Comparison of ENCODE assay signal across 19 mouse cellular contexts in the genomic region with DNA sequence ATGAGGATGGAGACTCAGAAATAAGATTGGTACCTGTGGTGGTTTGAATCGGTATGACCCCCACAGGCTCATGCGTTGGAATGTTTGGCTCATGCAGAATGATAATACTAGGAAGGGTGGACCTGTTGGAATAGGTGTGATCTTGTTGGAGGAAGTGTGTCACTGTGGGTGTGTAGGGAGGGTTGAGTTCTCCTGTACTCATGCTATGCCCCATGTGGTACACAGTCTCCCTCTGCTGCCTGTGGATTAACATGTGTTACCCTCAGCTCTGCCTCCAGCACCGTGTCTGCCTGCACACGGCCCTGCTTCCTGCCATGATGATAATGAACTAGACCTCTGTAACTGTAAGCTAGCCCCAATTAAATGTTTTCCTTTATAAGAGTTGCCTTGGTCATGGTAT. TPM values are rescaled to one million over a fixed set of nuclear protein-coding genes. Genes with fewer than 3 reads are reported as not detected.
DNase-seq lines count a peak whose midpoint lies in the region; ATAC-seq and TF ChIP-seq lines count a peak whose summit lies in the region.
"Had no signal": no experiment of that assay in that cellular context is flagged by ENCODE, and none has a peak within 500 bp of the region (broad histone marks: within the 10 kb centered on the region; RNA-seq: fewer than 3 reads in every experiment).

No protein-coding gene starts in this region.

- dilution Hi-C loops in CH12.LX (cut with MboI; ENCODE audit: extremely low pct_ligation_motif_present, extremely low pct_unique_long_range_greater_than_20kb, low sequenced_read_pairs) = no loop called here

- no peak overlapping the region for H3K4me2 ChIP-seq in liver, postnatal 0 days (ENCODE audit: low read depth, low read length)
- no peak overlapping the region for H3K4me2 ChIP-seq in liver, embryonic 12.5 days
- H3K4me2 ChIP-seq in CH12.LX (ENCODE audit: insufficient read depth, low read depth, poor library complexity, severe bottlenecking) = no peak overlapping the region
- no peak overlapping the region for H3K4me2 ChIP-seq in midbrain, embryonic 11.5 days
- H3K4me2 ChIP-seq: hindbrain, embryonic 12.5 days; intestine, embryonic 15.5 days; midbrain, embryonic 12.5 days had no signal

- H3K27me3 ChIP-seq in liver, postnatal 0 days (ENCODE audit: insufficient read depth, low read length) = no peaks in the 10 kb centered on the region
- H3K27me3 ChIP-seq in liver, embryonic 12.5 days (replicated peaks) = no peaks in the 10 kb centered on the region
- H3K27me3 ChIP-seq in CH12.LX (replicated peaks) = no peaks in the 10 kb centered on the region
- H3K27me3 ChIP-seq in midbrain, embryonic 11.5 days (ENCODE audit: control insufficient read depth, insufficient read depth, low read length) = no peaks in the 10 kb centered on the region
- H3K27me3 ChIP-seq: hindbrain, embryonic 12.5 days; intestine, embryonic 15.5 days; midbrain, embryonic 12.5 days had no signal

- TF ChIP-seq EP300 in liver, postnatal 0 days (IDR thresholded peaks at IDR 0.05; ENCODE audit: low read depth) = no peak
- TF ChIP-seq EP300 in CH12.LX (IDR thresholded peaks at IDR 0.05; ENCODE audit: low read length) = no peak

- peak; percentile 20; the same call in 1 of the 2 replicates for TF ChIP-seq CTCF in liver, postnatal 0 days (IDR thresholded peaks at IDR 0.05; ENCODE audit: low read depth)
- TF ChIP-seq CTCF in CH12.LX (conservative IDR thresholded peaks at IDR 0.05 in 1 of 2, IDR thresholded peaks at IDR 0.05 in 1 of 2; ENCODE audit: low read depth in 2 of 2, low read length in 2 of 2) = peak in 1 of 2 experiments; percentile 62; a peak in 2 of 4 replicates

- no peak for ATAC-seq in liver, postnatal 0 days
- no peak for ATAC-seq in liver, embryonic 12.5 days
- ATAC-seq in midbrain, embryonic 11.5 days (ENCODE audit: low FRiP score) = no peak
- ATAC-seq: activated CD4-positive, CD25-positive, alpha-beta regulatory T cell, adult 4 months; intestine, embryonic 15.5 days had no signal

- no peak overlapping the region for H3K9ac ChIP-seq in liver, postnatal 0 days (replicated peaks)
- no peak overlapping the region for H3K9ac ChIP-seq in liver, embryonic 12.5 days
- H3K9ac ChIP-seq in CH12.LX (ENCODE audit: insufficient read depth, low read depth) = no peak overlapping the region
- no peak overlapping the region for H3K9ac ChIP-seq in midbrain, embryonic 11.5 days (ENCODE audit: low read length)
- H3K9ac ChIP-seq: hindbrain, embryonic 12.5 days; intestine, embryonic 15.5 days; midbrain, embryonic 12.5 days had no signal

- 57% methylated on average over 4 of the region's 4 CpGs for WGBS in liver, postnatal 0 days (ENCODE audit: insufficient replicate concordance)
- WGBS in liver, embryonic 12.5 days (ENCODE audit: insufficient replicate concordance) = 68% methylated on average over 4 of the region's 4 CpGs
- WGBS in midbrain, embryonic 11.5 days = 82% methylated on average over 4 of the region's 4 CpGs

- H3K4me1 ChIP-seq in liver, postnatal 0 days (ENCODE audit: insufficient read depth) = no peaks in the 10 kb centered on the region
- H3K4me1 ChIP-seq in liver, embryonic 12.5 days = no peaks in the 10 kb centered on the region
- H3K4me1 ChIP-seq in CH12.LX (ENCODE audit: control insufficient read depth in 1 of 2, insufficient read depth in 2 of 2) = 0 out of 4 replicates have a peak, but pooled peaks cover 0 to 3% of the 10 kb centered on the region in 2 experiments
- no peaks in the 10 kb centered on the region for H3K4me1 ChIP-seq in midbrain, embryonic 11.5 days (ENCODE audit: control insufficient read depth, insufficient read depth, low read length)
- H3K4me1 ChIP-seq: hindbrain, embryonic 12.5 days; intestine, embryonic 15.5 days; midbrain, embryonic 12.5 days had no signal

- no peak for TF ChIP-seq POLR2A in CH12.LX (IDR thresholded peaks at IDR 0.05; ENCODE audit: low read depth, low read length)

- H3K36me3 ChIP-seq in liver, postnatal 0 days (replicated peaks; ENCODE audit: insufficient read depth, low read length) = no peaks in the 10 kb centered on the region
- H3K36me3 ChIP-seq in liver, embryonic 12.5 days = no peaks in the 10 kb centered on the region
- no peaks in the 10 kb centered on the region for H3K36me3 ChIP-seq in CH12.LX (replicated peaks in 1 of 2; ENCODE audit: control insufficient read depth in 1 of 2, insufficient read depth in 1 of 2, low read length in 1 of 2)
- no peaks in the 10 kb centered on the region for H3K36me3 ChIP-seq in midbrain, embryonic 11.5 days (ENCODE audit: control insufficient read depth, insufficient read depth, low read length)
- H3K36me3 ChIP-seq: hindbrain, embryonic 12.5 days; intestine, embryonic 15.5 days; midbrain, embryonic 12.5 days had no signal

- no peak overlapping the region for H3K4me3 ChIP-seq in liver, postnatal 0 days (ENCODE audit: low read depth, low read length)
- H3K4me3 ChIP-seq in liver, embryonic 12.5 days = no peak overlapping the region
- no peak overlapping the region for H3K4me3 ChIP-seq in CH12.LX (replicated peaks in 1 of 3; ENCODE audit: low read depth in 2 of 3, low read length in 2 of 3, poor library complexity in 1 of 3)
- H3K4me3 ChIP-seq in midbrain, embryonic 11.5 days (ENCODE audit: low read depth, low read length) = no peak overlapping the region
- H3K4me3 ChIP-seq: hindbrain, embryonic 12.5 days; intestine, embryonic 15.5 days; midbrain, embryonic 12.5 days had no signal

- no peak for DNase-seq in liver, postnatal 0 days
- DNase-seq in CD4-positive helper T cell, adult 2 months (ENCODE audit: low read depth, low spot score) = peak; percentile 37
- DNase-seq in CH12.LX (ENCODE audit: extremely low read depth) = no peak
- DNase-seq in naive thymus-derived CD4-positive, alpha-beta T cell, adult 2 months (ENCODE audit: low read depth) = peak; percentile 45
- DNase-seq in midbrain, embryonic 11.5 days (ENCODE audit: low spot score, missing footprints) = no peak
- no peak for DNase-seq in layer of hippocampus, adult 18-20 months (ENCODE audit: low spot score in 2 of 2)
- no peak for DNase-seq in left cerebral cortex, adult 9 months (ENCODE audit: low spot score in 2 of 2)
- DNase-seq: adrenal gland, postnatal 14 days; cerebellum, adult 11-12 months; gastrocnemius, postnatal 10 days; kidney, postnatal 10 days; layer of hippocampus, adult 9-11 months; left cerebral cortex, postnatal 4 days; lung, postnatal 14 days had no signal

- H3K9me3 ChIP-seq in liver, postnatal 0 days (ENCODE audit: low read length) = no peaks in the 10 kb centered on the region
- no peaks in the 10 kb centered on the region for H3K9me3 ChIP-seq in liver, embryonic 12.5 days (replicated peaks)
- H3K9me3 ChIP-seq in CH12.LX (replicated peaks; ENCODE audit: low read length) = no peaks in the 10 kb centered on the region
- no peaks in the 10 kb centered on the region for H3K9me3 ChIP-seq in midbrain, embryonic 11.5 days (ENCODE audit: control insufficient read depth, low read length)
- H3K9me3 ChIP-seq: hindbrain, embryonic 12.5 days; intestine, embryonic 15.5 days; midbrain, embryonic 12.5 days had no signal

- in situ Hi-C loops in CH12.LX (cut with MboI; ENCODE audit: low pct_ligation_motif_present, low pct_unique_long_range_greater_than_20kb, low sequenced_read_pairs) = no loop called here

- peak; percentile 66 for TF ChIP-seq RAD21 in CH12.LX (IDR thresholded peaks at IDR 0.05; ENCODE audit: low read depth, low read length)

- no peaks in the 10 kb centered on the region for H3K79me2 ChIP-seq in CH12.LX (replicated peaks; ENCODE audit: control insufficient read depth, extremely low read depth, insufficient read depth, poor library complexity, severe bottlenecking)

- no peak overlapping the region for H3K27ac ChIP-seq in liver, postnatal 0 days (ENCODE audit: low read depth)
- no peak overlapping the region for H3K27ac ChIP-seq in liver, embryonic 12.5 days
- no peak overlapping the region for H3K27ac ChIP-seq in CH12.LX (ENCODE audit: insufficient read depth, low read depth)
- H3K27ac ChIP-seq in midbrain, embryonic 11.5 days (ENCODE audit: low read depth, low read length) = no peak overlapping the region
- H3K27ac ChIP-seq: hindbrain, embryonic 12.5 days; intestine, embryonic 15.5 days; midbrain, embryonic 12.5 days had no signal

TF ChIP-seq in CH12.LX, 34 proteins besides CTCF, POLR2A, EP300 and RAD21:
- TF ChIP-seq SMC3 (IDR thresholded peaks at IDR 0.05; ENCODE audit: low read depth, low read length) = peak; percentile 69
- no peak for TF ChIP-seq E2F4 (IDR thresholded peaks at IDR 0.05; ENCODE audit: insufficient replicate concordance, low read depth, low read length)
- TF ChIP-seq HCFC1 (IDR thresholded peaks at IDR 0.05; ENCODE audit: low read depth, low read length) = no peak
- TF ChIP-seq ZC3H11A (IDR thresholded peaks at IDR 0.05; ENCODE audit: low read depth, low read length) = 0 out of 2 replicates have a peak, but pooled peaks have one; percentile 5
- no peak for TF ChIP-seq ZKSCAN1 (IDR thresholded peaks at IDR 0.05; ENCODE audit: borderline replicate concordance, low read depth, low read length)
- TF ChIP-seq UBTF (IDR thresholded peaks at IDR 0.05; ENCODE audit: low read depth, low read length) = no peak
- no peak for TF ChIP-seq NELFE (IDR thresholded peaks at IDR 0.05; ENCODE audit: low read depth, low read length)
- no peak for TF ChIP-seq ZNF384 (IDR thresholded peaks at IDR 0.05; ENCODE audit: low read depth, low read length)
- TF ChIP-seq MYC (IDR thresholded peaks at IDR 0.05; ENCODE audit: low read depth, low read length) = 0 out of 2 replicates have a peak, but pooled peaks have one; percentile 50

RNA-seq across cellular contexts. Expression of gene Ankrd44, which starts 28.7 kb away (rescaled TPM):
- 4.0 and 4.7 TPM in 2 replicates for polyA plus RNA-seq in liver, postnatal 0 days (2015; fragmentation: Nextera tagmentation; extraction: Ambion mirVana)
- 4.5 and 6.1 TPM in 2 replicates for polyA plus RNA-seq in liver, embryonic 12.5 days (2016; fragmentation: Nextera tagmentation; extraction: Ambion mirVana)
- 16.2 and 19.8 TPM in 2 replicates for total RNA-seq in CH12.LX (2012; rRNA removed)
- 12.2 and 12.7 TPM in 2 replicates for total RNA-seq in CH12.LX (2014; rRNA removed)
- 23.0 and 24.9 TPM in 2 replicates for polyA plus RNA-seq in CH12.LX (2012; ENCODE audit: insufficient read length, low read depth)
- 10.1 and 14.0 TPM in 2 replicates for polyA plus RNA-seq in midbrain, embryonic 11.5 days (2014; fragmentation: Nextera tagmentation; extraction: Ambion mirVana)
- total RNA-seq in layer of hippocampus, adult 18-20 months (2021) = 10 to 100 TPM; 11.1 to 12.6 TPM

Comparison
In these comparisons a context has a peak if more than half of its experiments do, and no peak if none do; other contexts are left out.
1. DNase-seq: peak in CD4-positive helper T cell, adult 2 months (single experiment) and naive thymus-derived CD4-positive, alpha-beta T cell, adult 2 months (single experiment); none in liver, postnatal 0 days (single experiment), CH12.LX (single experiment), midbrain, embryonic 11.5 days (single experiment), layer of hippocampus, adult 18-20 months (0 of 2) and left cerebral cortex, adult 9 months (0 of 2).